ENCODE assay signal across 8 mouse cellular contexts in genomic region chr4:22490016-22490638, GRCm38 (mm10). TPM values are rescaled to one million over a fixed set of nuclear protein-coding genes. Genes with fewer than 3 reads are reported as not detected.
DNase-seq lines count a peak whose midpoint lies in the region; ATAC-seq and TF ChIP-seq lines count a peak whose summit lies in the region.

No protein-coding gene starts in this region.

- H3K4me1 ChIP-seq in kidney, postnatal 0 days (replicated peaks; ENCODE audit: insufficient read depth, low read length): peaks cover 27% of the 10 kb centered on the region
- H3K4me1 ChIP-seq in hindbrain, embryonic 11.5 days (replicated peaks; ENCODE audit: control insufficient read depth, insufficient read depth, low read length): no peaks in the 10 kb centered on the region
- peaks cover 58% of the 10 kb centered on the region for H3K4me1 ChIP-seq in megakaryocyte, embryonic 14.5 days

- H3K9me3 ChIP-seq in kidney, postnatal 0 days (replicated peaks; ENCODE audit: low read length): no peaks in the 10 kb centered on the region
- no peaks in the 10 kb centered on the region for H3K9me3 ChIP-seq in hindbrain, embryonic 11.5 days (ENCODE audit: control insufficient read depth, low read length)
- no peaks in the 10 kb centered on the region; the same call in 1 of the 2 replicates for H3K9me3 ChIP-seq in megakaryocyte, embryonic 14.5 days

- peak overlapping the region; percentile 71 for H3K4me2 ChIP-seq in kidney, postnatal 0 days (ENCODE audit: low read length)
- H3K4me2 ChIP-seq in hindbrain, embryonic 11.5 days (replicated peaks; ENCODE audit: low read depth, low read length): peak overlapping the region; percentile 63

- H3K9ac ChIP-seq in kidney, postnatal 0 days (ENCODE audit: low read depth, low read length): no peak overlapping the region
- peak overlapping the region; percentile 87 for H3K9ac ChIP-seq in hindbrain, embryonic 11.5 days (ENCODE audit: low read depth, low read length)

- DNase-seq in kidney, postnatal 0 days (ENCODE audit: low spot score): no peak
- DNase-seq in kidney, postnatal 36 days: no peak
- DNase-seq in embryo, embryonic 11 days: peak; percentile 71
- peak; percentile 67 for DNase-seq in hindbrain, embryonic 11.5 days (ENCODE audit: low spot score)
- DNase-seq in splenic B cell, adult 2 months (ENCODE audit: low read depth, low spot score): peak; percentile 36
- no peak for DNase-seq in thymus, postnatal 25 days
- DNase-seq in lung, postnatal 4 days: no peak

- no peak for TF ChIP-seq CTCF in kidney, postnatal 0 days (IDR thresholded peaks at IDR 0.05; ENCODE audit: low read depth)

- no peaks in the 10 kb centered on the region for H3K36me3 ChIP-seq in kidney, postnatal 0 days (ENCODE audit: insufficient read depth, low read length)
- no peaks in the 10 kb centered on the region for H3K36me3 ChIP-seq in hindbrain, embryonic 11.5 days (ENCODE audit: control insufficient read depth, insufficient read depth, low read length)
- H3K36me3 ChIP-seq in megakaryocyte, embryonic 14.5 days (replicated peaks; ENCODE audit: low read length): no peaks in the 10 kb centered on the region
- H3K36me3 ChIP-seq in splenic B cell, adult 2 months (ENCODE audit: control insufficient read depth, insufficient read depth, low read length, poor library complexity, severe bottlenecking): no peaks in the 10 kb centered on the region

- peaks cover 90% of the 10 kb centered on the region for H3K27me3 ChIP-seq in kidney, postnatal 0 days (ENCODE audit: insufficient read depth, low read length)
- H3K27me3 ChIP-seq in hindbrain, embryonic 11.5 days (ENCODE audit: control insufficient read depth, insufficient read depth, low read length): 0 out of 2 replicates have a peak, but pooled peaks cover 3% of the 10 kb centered on the region
- peaks cover 95% of the 10 kb centered on the region for H3K27me3 ChIP-seq in megakaryocyte, embryonic 14.5 days (replicated peaks)
- H3K27me3 ChIP-seq in splenic B cell, adult 2 months (ENCODE audit: control insufficient read depth, insufficient read depth, low read length, poor library complexity, severe bottlenecking): peaks cover 4% of the 10 kb centered on the region; the same call in 1 of the 2 replicates

- no peak overlapping the region for H3K27ac ChIP-seq in kidney, postnatal 0 days
- H3K27ac ChIP-seq in hindbrain, embryonic 11.5 days (ENCODE audit: low read depth, low read length): peak overlapping the region; percentile 100

- peak overlapping the region; percentile 38 for H3K4me3 ChIP-seq in kidney, postnatal 0 days (replicated peaks; ENCODE audit: low read depth, low read length)
- peak overlapping the region; percentile 97 for H3K4me3 ChIP-seq in hindbrain, embryonic 11.5 days (ENCODE audit: low read depth, low read length)
- H3K4me3 ChIP-seq in megakaryocyte, embryonic 14.5 days (replicated peaks): peak overlapping the region; percentile 90

- under 1% methylated on average over 36 of the region's 36 CpGs for whole genome bisulfite sequencing in kidney, postnatal 0 days
- under 1% methylated on average over 36 of the region's 36 CpGs for WGBS in hindbrain, embryonic 11.5 days

- no peak for ATAC-seq in kidney, postnatal 0 days (replicated peaks; ENCODE audit: low FRiP score, low read depth)
- ATAC-seq in hindbrain, embryonic 11.5 days (ENCODE audit: low FRiP score): no peak

RNA-seq across cellular contexts. Expression of gene Pou3f2, which starts 2.0 kb away (rescaled TPM):
- polyA plus RNA-seq in kidney, postnatal 0 days (2015; fragmentation: Nextera tagmentation; extraction: Ambion mirVana): not detected in 2 replicates
- 44.5 and 64.1 TPM in 2 replicates for polyA plus RNA-seq in hindbrain, embryonic 11.5 days (2014; fragmentation: Nextera tagmentation; extraction: Ambion mirVana)
- not detected in 2 replicates for polyA plus RNA-seq in megakaryocyte, embryonic 14.5 days (2012; ENCODE audit: insufficient read depth, low replicate concordance)

Comparison
In these comparisons a context has a peak if more than half of its experiments do, and no peak if none do; other contexts are left out.
1. DNase-seq: peak in embryo, embryonic 11 days (single experiment), hindbrain, embryonic 11.5 days (single experiment) and splenic B cell, adult 2 months (single experiment); none in kidney, postnatal 0 days (single experiment), kidney, postnatal 36 days (0 of 2), thymus, postnatal 25 days (single experiment) and lung, postnatal 4 days (0 of 2).
2. H3K4me3 ChIP-seq: peak in every context shown above with its lines; median percentile 97 in hindbrain, embryonic 11.5 days; 90 in megakaryocyte, embryonic 14.5 days; 38 in kidney, postnatal 0 days.
3. RNA of gene Pou3f2, which starts 2.0 kb away (polyA plus RNA-seq): 44.5 to 64.1 TPM in hindbrain, embryonic 11.5 days; not detected in kidney, postnatal 0 days and not detected in megakaryocyte, embryonic 14.5 days; every median in the first group is over 10 times any median in the second.